Mouse (Mus musculus) heart, adult 8-10 months (tissue): ENCODE data around the gene BC024978. TPM values are rescaled to one million over a fixed set of nuclear protein-coding genes. Genes with fewer than 3 reads are reported as not detected.

Source experiments
- DNase-seq: peaks from one replicate; pipeline ENCODE4 v3.0.0; 2022; ENCODE audit warnings: low spot score
- total RNA-seq, 4 experiments: library from RNA; stranded (reverse); gene quantifications; 2 replicates each; pipeline ENCODE4 v1.2.4; 2022

BC024978 gene
- 10 to 100 TPM; 14.1 to 19.5 (median 15.8) TPM for total RNA-seq

DNA sequence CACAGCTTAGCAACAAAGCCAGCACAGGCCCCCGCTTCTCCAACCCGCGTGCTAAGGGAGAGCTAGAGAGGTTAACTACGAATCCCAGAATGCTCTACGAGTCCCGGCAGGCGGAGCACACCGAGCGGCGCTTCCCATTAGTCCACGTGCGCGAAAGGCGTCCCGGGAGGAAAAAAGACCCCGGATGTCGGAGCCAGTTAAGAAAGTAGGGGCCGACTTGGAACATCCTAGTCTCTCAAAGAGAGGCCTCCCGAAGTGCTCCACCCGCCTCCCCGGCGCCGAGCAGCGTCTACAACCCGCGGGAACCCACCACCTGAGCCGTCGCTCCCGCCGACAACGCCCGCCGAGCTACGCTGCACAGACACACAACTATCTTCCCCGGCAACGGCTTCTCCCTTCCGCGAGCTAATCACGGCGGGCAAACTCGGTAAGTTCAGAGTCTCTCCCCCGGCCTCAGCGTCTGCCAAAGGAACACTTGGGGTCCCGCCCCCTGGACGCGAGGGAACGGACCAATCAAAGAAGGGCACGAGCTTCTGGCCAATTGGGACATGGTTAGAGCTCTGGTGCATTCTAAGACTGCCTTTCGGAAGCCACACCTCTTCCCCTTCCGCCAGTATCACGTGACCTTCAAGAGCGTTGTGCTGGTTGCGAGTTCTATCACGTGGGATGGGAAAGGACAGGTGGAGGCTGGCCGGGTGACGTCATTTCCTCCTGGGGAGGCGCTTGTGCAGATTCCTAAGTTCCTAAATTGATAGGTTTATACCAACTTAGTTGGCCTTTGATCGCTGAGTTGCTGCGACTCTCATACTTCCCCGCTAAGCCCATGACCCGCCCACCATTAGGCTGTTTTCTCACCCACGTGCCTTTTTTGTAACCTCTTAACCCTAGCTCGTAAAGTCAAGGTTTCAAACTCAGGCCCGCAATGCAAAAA, at the start of gene BC024978, which contains the start of gene Snrpa:
BC024978 (plus strand) TSS at position 101 of the 931 bp plus-strand sequence.
Snrpa (minus strand) TSS at position 591 of the 931 bp plus-strand sequence.
- peak; percentile 99 for DNase-seq

- peak; percentile 60 for DNase-seq
These were observed 42.3 kb upstream of the BC024978 start, which contains the start of gene Cyp2t4 for GRCm38 (mm10) chr7:27153205-27153764. Gene Cyp2t4 (plus strand): TSS chr7:27153714.

DNA sequence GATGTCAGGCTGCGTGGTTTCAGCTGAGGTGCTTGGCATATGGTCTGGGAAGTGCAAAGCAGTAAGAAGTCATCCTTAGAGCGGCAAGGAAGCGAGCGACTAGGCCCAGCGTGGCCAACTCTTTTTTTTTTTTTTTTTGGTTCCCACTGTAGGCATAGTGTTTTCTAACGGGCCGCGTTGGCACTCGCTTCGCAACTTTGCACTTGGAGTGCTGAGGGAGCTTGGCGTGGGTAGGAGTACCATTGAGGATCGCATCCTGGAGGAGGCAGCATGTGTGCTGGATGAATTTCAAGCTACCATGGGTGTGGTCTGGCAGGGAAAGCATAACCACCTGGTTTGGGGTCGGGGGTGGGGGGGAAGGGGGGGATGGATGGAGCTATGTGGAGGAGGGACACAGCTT, 39.6 kb upstream of the BC024978 start:
- DNase-seq = no peak

DNA sequence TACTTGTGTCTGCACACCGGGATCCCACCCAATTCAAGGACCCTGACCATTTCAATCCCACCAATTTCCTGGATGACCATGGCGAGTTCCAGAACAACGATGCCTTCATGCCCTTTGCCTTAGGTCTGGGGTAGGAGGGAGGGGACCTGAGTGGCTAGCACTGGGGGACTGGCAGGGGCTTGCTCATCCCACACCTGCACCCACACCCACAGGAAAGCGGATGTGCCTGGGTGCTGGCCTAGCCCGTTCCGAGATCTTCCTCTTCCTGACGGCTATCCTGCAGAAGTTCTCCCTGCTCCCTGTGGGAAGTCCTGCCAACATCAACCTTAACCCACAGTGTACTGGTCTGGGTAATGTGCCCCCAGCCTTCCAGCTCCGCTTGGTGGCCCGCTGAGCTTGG, 37.4 kb upstream of the BC024978 start:
- DNase-seq = no peak

- DNase-seq = no peak
These were observed 36.3 kb upstream of the BC024978 start for GRCm38 (mm10) chr7:27159256-27159655.

- DNase-seq = peak; percentile 88
These were observed 35.7 kb upstream of the BC024978 start for GRCm38 (mm10) chr7:27159882-27160281.

- DNase-seq = no peak
These were observed 34.7 kb upstream of the BC024978 start for GRCm38 (mm10) chr7:27160921-27161320.

DNA sequence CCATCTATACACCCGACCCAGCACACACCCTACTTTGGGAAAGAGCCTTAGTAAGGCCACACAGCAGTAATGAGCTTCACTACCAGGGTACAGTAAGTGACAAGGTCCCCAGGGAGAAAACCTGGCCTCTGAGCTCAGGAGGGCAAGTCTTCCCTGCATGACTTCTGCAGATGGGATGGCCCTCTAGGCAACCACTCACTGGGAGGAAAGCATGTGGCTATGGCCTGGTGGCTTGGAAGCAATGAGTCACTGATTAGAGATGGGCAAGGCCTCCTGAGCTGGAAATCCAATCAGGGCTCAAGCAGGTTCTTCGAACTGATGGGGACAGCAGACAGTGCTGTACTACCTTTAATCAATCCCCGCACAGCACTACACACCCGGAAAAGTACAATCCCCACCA, 33.8 kb upstream of the BC024978 start:
- DNase-seq = no peak

DNA sequence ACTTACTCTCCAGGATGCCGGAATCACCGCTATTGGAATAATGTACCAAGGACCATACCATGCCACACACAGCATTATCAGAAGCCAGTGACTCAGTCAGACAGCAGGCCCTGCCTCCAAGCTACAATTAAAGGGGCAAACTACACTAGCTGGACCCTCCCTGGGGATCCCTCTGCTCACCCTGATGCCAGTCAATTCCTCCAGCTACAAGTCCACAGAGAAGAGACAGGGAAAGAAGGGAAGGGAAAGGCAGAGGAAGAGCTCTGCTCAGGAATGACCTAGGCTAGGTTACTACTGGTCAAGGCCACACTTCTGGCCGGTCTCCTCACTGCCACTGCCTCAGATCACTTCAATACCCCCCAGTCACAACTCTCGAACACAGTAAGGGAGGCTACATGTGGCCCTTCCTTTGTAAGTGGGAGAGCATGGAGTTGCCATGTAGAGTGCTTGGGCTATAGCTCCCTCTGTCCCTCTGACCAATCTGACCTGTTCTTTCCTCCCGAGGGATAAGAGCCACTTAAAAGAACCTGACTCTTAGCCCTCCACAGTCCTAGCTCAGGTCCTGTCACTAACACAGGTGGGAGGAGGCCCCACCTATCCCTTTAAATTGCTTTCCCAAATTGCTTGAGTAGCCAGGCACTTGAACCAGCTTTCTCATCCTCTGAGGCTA, 32.7 kb upstream of the BC024978 start:
- DNase-seq = no peak

DNA sequence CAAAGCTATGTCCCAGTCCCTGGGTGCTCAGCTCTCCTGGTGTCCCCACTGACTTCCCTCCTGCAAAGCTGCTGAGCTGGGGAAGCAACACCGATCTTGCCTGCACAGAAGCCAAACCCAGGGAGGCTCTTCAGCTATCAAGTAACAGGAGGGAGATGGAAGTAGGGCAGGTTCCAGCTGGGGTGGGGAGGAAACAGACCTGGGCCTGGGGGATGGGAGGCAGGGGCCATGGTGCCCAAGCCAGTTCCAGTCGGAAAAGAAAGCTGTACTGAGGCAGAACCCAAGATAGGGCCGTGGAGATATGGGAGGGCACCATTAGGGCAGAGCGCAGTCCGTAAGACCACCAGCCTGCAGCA, 32.2 kb upstream of the BC024978 start:
- no peak for DNase-seq

- no peak for DNase-seq
These were observed 31.3 kb upstream of the BC024978 start for GRCm38 (mm10) chr7:27164112-27164947.

DNA sequence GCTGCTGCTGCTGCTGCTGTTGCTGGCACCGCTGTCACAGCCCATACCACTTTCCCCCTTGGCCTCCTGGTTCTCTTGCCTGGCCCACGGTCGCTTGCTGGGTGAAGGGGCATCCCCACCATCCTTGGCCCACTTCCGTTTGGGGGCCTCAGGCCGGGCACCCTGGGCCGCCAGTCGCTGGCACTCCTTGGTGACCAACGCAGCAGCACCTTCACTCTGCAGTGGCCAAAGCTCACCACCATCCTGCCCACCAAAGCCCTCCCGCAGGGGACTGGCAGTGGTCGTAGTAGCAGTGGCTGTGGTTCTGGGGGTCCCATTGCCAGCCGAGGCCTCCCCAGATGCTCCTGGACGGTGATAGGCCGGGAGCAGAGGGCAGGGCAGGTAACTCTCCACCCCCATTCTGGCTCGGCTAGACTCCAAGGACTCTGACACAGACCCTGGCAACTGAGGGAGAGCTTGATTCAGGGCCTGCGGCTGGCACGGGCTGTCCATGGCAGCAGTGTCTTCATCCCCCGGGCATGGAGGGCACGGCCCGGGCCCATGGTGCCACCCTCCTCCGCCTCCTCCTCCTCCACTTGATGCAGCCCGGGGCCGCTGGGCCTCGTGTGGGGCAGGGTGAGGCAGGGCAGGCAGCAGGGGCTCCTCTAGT, 30.4 kb upstream of the BC024978 start:
- no peak for DNase-seq

- no peak for DNase-seq
These were observed 29.9 kb upstream of the BC024978 start for GRCm38 (mm10) chr7:27165696-27166095.

- DNase-seq = peak; percentile 88
These were observed 29.4 kb upstream of the BC024978 start for GRCm38 (mm10) chr7:27166229-27166613.

DNA sequence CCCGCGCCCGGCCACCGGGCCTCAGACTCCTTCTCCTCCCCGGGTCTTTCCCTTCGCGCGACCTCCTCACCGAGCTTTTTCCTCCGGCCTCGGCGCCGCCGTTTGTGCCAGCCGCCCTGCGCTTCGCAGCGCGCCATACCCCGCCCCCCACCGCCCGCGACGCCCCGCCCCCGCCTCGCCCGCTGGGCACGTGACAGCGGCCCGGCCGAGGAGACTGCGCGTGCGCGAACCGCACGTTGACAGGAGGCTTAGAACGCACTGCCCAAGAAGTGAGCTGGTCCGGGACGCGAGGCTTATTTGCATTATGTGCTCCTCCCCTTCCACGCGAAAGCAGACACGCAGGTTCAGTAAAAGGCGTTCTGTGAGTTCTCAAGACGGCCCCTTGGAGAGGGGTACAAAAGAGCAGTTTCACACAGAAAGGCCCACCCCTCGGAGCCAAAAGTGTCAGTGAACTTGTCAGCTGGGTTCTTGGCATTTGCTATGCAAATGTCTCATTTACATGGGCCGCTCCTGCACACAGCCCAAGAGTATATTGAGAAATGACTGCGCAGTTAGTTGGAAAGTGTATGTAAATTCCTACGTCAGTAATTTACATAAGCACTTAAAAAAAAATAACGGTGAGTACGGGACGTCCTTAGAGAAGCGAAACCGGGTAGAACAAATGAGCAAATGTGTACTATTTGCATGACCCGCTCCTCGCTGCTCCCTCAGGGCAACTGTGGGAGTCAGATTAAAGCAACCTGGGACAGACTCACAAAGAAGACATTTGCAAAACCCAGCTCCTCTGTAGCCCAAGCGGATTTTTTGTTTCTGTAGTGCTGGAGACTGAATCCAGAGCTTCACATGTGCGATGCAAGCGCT, 28.7 kb upstream of the BC024978 start, which contains the start of gene Egln2:
Egln2 (minus strand) TSS at position 189 of the 861 bp plus-strand sequence.
- peak; percentile 93 for DNase-seq

GRCm38 (mm10) chr7:27167475-27168094, 28.0 kb upstream of the BC024978 start:
- DNase-seq = no peak

- no peak for DNase-seq
These were observed 27.2 kb upstream of the BC024978 start for GRCm38 (mm10) chr7:27168371-27168770.

- DNase-seq = no peak
These were observed 24.6 kb upstream of the BC024978 start for GRCm38 (mm10) chr7:27170981-27171380.

- DNase-seq = no peak
These were observed 21.1 kb upstream of the BC024978 start for GRCm38 (mm10) chr7:27174496-27174895.
